Mouse (Mus musculus) CH12.LX (cell line): ENCODE measurements around the gene Ccdc63. TPM values are rescaled to one million over a fixed set of nuclear protein-coding genes. Genes with fewer than 3 reads are reported as not detected.
A peak's percentile ranks its signal among the peaks of the same experiment; 100 is the strongest.

Experiments
- DNase-seq: peaks from one replicate; pipeline ENCODE4 v3.0.0-alpha.2; 2013; ENCODE audit errors: extremely low read depth
- H3K27ac ChIP-seq: 2 replicates; pipeline ENCODE4 v1.5.1; 2012; ENCODE audit warnings: low read depth, mild to moderate bottlenecking, control low read depth, moderate library complexity; ENCODE audit not compliant: insufficient read depth
- H3K27me3 ChIP-seq: replicated peaks from 2 replicates; pipeline ENCODE3; 2012; ENCODE audit warnings: inconsistent platforms
- H3K36me3 ChIP-seq, 2 experiments: replicated peaks in 1 of 2; 2 replicates each; pipeline versions ENCODE3 to v1.6.1; 2012; ENCODE audit warnings: inconsistent platforms in 1 of 2, low read length in 1 of 2, mild to moderate bottlenecking in 1 of 2, mixed read lengths in 1 of 2, moderate library complexity in 1 of 2; ENCODE audit not compliant: control insufficient read depth in 1 of 2, insufficient read depth in 1 of 2
- H3K4me1 ChIP-seq, 2 experiments: 2 replicates each; pipeline ENCODE4 v1.6.1; 2012; ENCODE audit warnings: inconsistent platforms in 1 of 2, moderate library complexity in 1 of 2; ENCODE audit not compliant: insufficient read depth in 2 of 2, control insufficient read depth in 1 of 2
- H3K4me2 ChIP-seq: 2 replicates; pipeline ENCODE4 v1.6.1; 2012; ENCODE audit warnings: low read depth, mild to moderate bottlenecking, control low read depth; ENCODE audit not compliant: poor library complexity, insufficient read depth, severe bottlenecking
- H3K4me3 ChIP-seq, 3 experiments: fragments of 150-350 bp in 1 of 3; sonication (generic) in 1 of 3; replicated peaks in 1 of 3; 2 replicates each; pipeline versions ENCODE3 to v1.5.1; 2011 to 2012; ENCODE audit warnings: low read depth in 2 of 3, low read length in 2 of 3, mild to moderate bottlenecking in 2 of 3, moderate library complexity in 2 of 3, control low read depth in 1 of 3, improper control_type of control experiment in 1 of 3, inconsistent platforms in 1 of 3, mixed read lengths in 1 of 3; ENCODE audit not compliant: poor library complexity in 1 of 3
- H3K79me2 ChIP-seq: replicated peaks from 2 replicates; pipeline ENCODE4 v1.6.1; 2012; ENCODE audit warnings: mild to moderate bottlenecking, moderate library complexity; ENCODE audit not compliant: control insufficient read depth, poor library complexity, insufficient read depth, severe bottlenecking; ENCODE audit errors: extremely low read depth
- H3K9ac ChIP-seq: 2 replicates; pipeline ENCODE4 v1.6.1; 2012; ENCODE audit warnings: low read depth, mild to moderate bottlenecking, control low read depth, moderate library complexity; ENCODE audit not compliant: insufficient read depth
- H3K9me3 ChIP-seq: replicated peaks from 2 replicates; pipeline ENCODE3; 2012; ENCODE audit warnings: low read length, inconsistent platforms, mixed read lengths
- BHLHE40 ChIP-seq: IDR thresholded peaks from 2 replicates; pipeline ENCODE4 v1.6.1; 2011; ENCODE audit warnings: mild to moderate bottlenecking, low read depth, low read length, improper control_type of control experiment
- CHD2 ChIP-seq: IDR thresholded peaks from 2 replicates; pipeline ENCODE4 v1.6.1; 2011; ENCODE audit warnings: low read length, improper control_type of control experiment
- CTCF ChIP-seq, 2 experiments: IDR thresholded peaks in 1 of 2; conservative IDR thresholded peaks in 1 of 2; 2 replicates each; pipeline ENCODE4 v1.5.1; 2011 to 2012; ENCODE audit warnings: low read depth in 2 of 2, low read length in 2 of 2, improper control_type of control experiment in 1 of 2, inconsistent platforms in 1 of 2, mild to moderate bottlenecking in 1 of 2, moderate library complexity in 1 of 2
- E2F4 ChIP-seq: IDR thresholded peaks from 2 replicates; pipeline ENCODE4 v1.6.1; 2011; ENCODE audit warnings: low read depth, low read length, improper control_type of control experiment; ENCODE audit not compliant: insufficient replicate concordance
- ELF1 ChIP-seq: IDR thresholded peaks from 2 replicates; pipeline ENCODE4 v1.6.1; 2014; ENCODE audit warnings: low read depth, mild to moderate bottlenecking, inconsistent platforms, low read length, improper control_type of control experiment
- EP300 ChIP-seq: IDR thresholded peaks from 2 replicates; pipeline ENCODE4 v1.6.1; 2011; ENCODE audit warnings: low read length, improper control_type of control experiment
- ETS1 ChIP-seq: conservative IDR thresholded peaks from 2 replicates; pipeline ENCODE4 v1.6.1; 2012; ENCODE audit warnings: low read depth, mild to moderate bottlenecking, inconsistent platforms, low read length, improper control_type of control experiment, moderate library complexity
- GABPA ChIP-seq: IDR thresholded peaks from 2 replicates; pipeline ENCODE4 v1.6.1; 2012; ENCODE audit warnings: low read depth, low read length, improper control_type of control experiment, inconsistent platforms; ENCODE audit not compliant: insufficient replicate concordance
- HCFC1 ChIP-seq: IDR thresholded peaks from 2 replicates; pipeline ENCODE4 v1.6.1; 2012; ENCODE audit warnings: low read depth, mild to moderate bottlenecking, inconsistent platforms, low read length, improper control_type of control experiment
- JUN ChIP-seq: IDR thresholded peaks from 2 replicates; pipeline ENCODE4 v1.6.1; 2011; ENCODE audit warnings: low read depth, mild to moderate bottlenecking, low read length, improper control_type of control experiment, moderate library complexity; ENCODE audit not compliant: insufficient read depth
- JUND ChIP-seq: conservative IDR thresholded peaks from 2 replicates; pipeline ENCODE4 v1.6.1; 2011; ENCODE audit warnings: low read depth, low read length, improper control_type of control experiment
- MAFK ChIP-seq: IDR thresholded peaks from 2 replicates; pipeline ENCODE4 v1.6.1; 2011; ENCODE audit warnings: low read length, improper control_type of control experiment; ENCODE audit not compliant: insufficient replicate concordance
- MAX ChIP-seq: IDR thresholded peaks from 2 replicates; pipeline ENCODE4 v1.6.1; 2011; ENCODE audit warnings: low read length, improper control_type of control experiment
- MAZ ChIP-seq: IDR thresholded peaks from 2 replicates; pipeline ENCODE4 v1.6.1; 2012; ENCODE audit warnings: low read depth, mild to moderate bottlenecking, inconsistent platforms, low read length, improper control_type of control experiment, moderate library complexity
- MEF2A ChIP-seq: IDR thresholded peaks from 2 replicates; pipeline ENCODE4 v1.6.1; 2014; ENCODE audit warnings: low read depth, mild to moderate bottlenecking, inconsistent platforms, low read length, improper control_type of control experiment, borderline replicate concordance
- MXI1 ChIP-seq: IDR thresholded peaks from 2 replicates; pipeline ENCODE4 v1.6.1; 2011; ENCODE audit warnings: mild to moderate bottlenecking, low read depth, low read length, improper control_type of control experiment
- MYC ChIP-seq: IDR thresholded peaks from 2 replicates; pipeline ENCODE4 v1.6.1; 2011; ENCODE audit warnings: low read depth, mild to moderate bottlenecking, improper control_type of control experiment, low read length
- NELFE ChIP-seq: IDR thresholded peaks from 2 replicates; pipeline ENCODE4 v1.6.1; 2011; ENCODE audit warnings: low read depth, low read length, improper control_type of control experiment
- NRF1 ChIP-seq: IDR thresholded peaks from 2 replicates; pipeline ENCODE4 v1.6.1; 2014; ENCODE audit warnings: low read depth, mild to moderate bottlenecking, inconsistent platforms, low read length, improper control_type of control experiment, moderate library complexity
- POLR2A ChIP-seq: IDR thresholded peaks from 2 replicates; pipeline ENCODE4 v1.6.1; 2011; ENCODE audit warnings: low read depth, mild to moderate bottlenecking, improper control_type of control experiment, low read length
- POLR2AphosphoS2 ChIP-seq: IDR thresholded peaks from 2 replicates; pipeline ENCODE4 v1.6.1; 2011; ENCODE audit warnings: low read depth, low read length, improper control_type of control experiment
- RAD21 ChIP-seq: IDR thresholded peaks from 2 replicates; pipeline ENCODE4 v1.6.1; 2011; ENCODE audit warnings: low read depth, mild to moderate bottlenecking, low read length, improper control_type of control experiment, moderate library complexity
- RCOR1 ChIP-seq: conservative IDR thresholded peaks from 2 replicates; pipeline ENCODE4 v1.6.1; 2012; ENCODE audit warnings: low read depth, mild to moderate bottlenecking, inconsistent platforms, low read length, improper control_type of control experiment
- SIN3A ChIP-seq: IDR thresholded peaks from 2 replicates; pipeline ENCODE4 v1.6.1; 2012; ENCODE audit warnings: low read length, improper control_type of control experiment, inconsistent platforms
- SMC3 ChIP-seq: IDR thresholded peaks from 2 replicates; pipeline ENCODE4 v1.6.1; 2011; ENCODE audit warnings: low read depth, low read length, improper control_type of control experiment
- TBP ChIP-seq: conservative IDR thresholded peaks from 2 replicates; pipeline ENCODE4 v1.6.1; 2011; ENCODE audit warnings: low read depth, low read length, improper control_type of control experiment
- TCF12 ChIP-seq: IDR thresholded peaks from 2 replicates; pipeline ENCODE4 v1.6.1; 2014; ENCODE audit warnings: low read depth, mild to moderate bottlenecking, inconsistent platforms, low read length, improper control_type of control experiment
- UBTF ChIP-seq: IDR thresholded peaks from 2 replicates; pipeline ENCODE4 v1.6.1; 2012; ENCODE audit warnings: low read depth, mild to moderate bottlenecking, inconsistent platforms, low read length, improper control_type of control experiment, moderate library complexity
- USF1 ChIP-seq: IDR thresholded peaks from 2 replicates; pipeline ENCODE4 v1.6.1; 2014; ENCODE audit warnings: low read depth, mild to moderate bottlenecking, inconsistent platforms, low read length, improper control_type of control experiment
- USF2 ChIP-seq: conservative IDR thresholded peaks from 2 replicates; pipeline ENCODE4 v1.6.1; 2011; ENCODE audit warnings: low read depth, low read length, improper control_type of control experiment
- ZC3H11A ChIP-seq: IDR thresholded peaks from 2 replicates; pipeline ENCODE4 v1.6.1; 2012; ENCODE audit warnings: low read depth, mild to moderate bottlenecking, inconsistent platforms, low read length, improper control_type of control experiment
- ZNF384 ChIP-seq: IDR thresholded peaks from 2 replicates; pipeline ENCODE4 v1.6.1; 2012; ENCODE audit warnings: low read depth, low read length, improper control_type of control experiment, inconsistent platforms
- dilution Hi-C: fragments of 300-500 bp; cut with MboI; formaldehyde crosslinking; loops from 2 replicates; pipeline ENCODE4 v1.14.3; 2020; ENCODE audit warnings: low sequenced_read_pairs; ENCODE audit not compliant: extremely low pct_unique_long_range_greater_than_20kb, extremely low pct_ligation_motif_present
- in situ Hi-C: fragments of 300-500 bp; cut with MboI; formaldehyde crosslinking; loops from 3 replicates; pipeline ENCODE4 v1.14.3; 2019; ENCODE audit warnings: low sequenced_read_pairs, low pct_ligation_motif_present, low pct_unique_long_range_greater_than_20kb, mixed read lengths
- polyA plus RNA-seq: library from polyadenylated mRNA; unstranded; fragments of >175 nt; gene quantifications from 2 replicates; pipeline ENCODE4 v1.2.1, GENCODE M21; 2012; ENCODE audit warnings: low read depth; ENCODE audit not compliant: insufficient read length
- total RNA-seq, 2 experiments: library from RNA; depleted of rRNA; stranded (reverse); fragments of 300-350 nt in 1 of 2; fragments of >200 nt in 1 of 2; gene quantifications; 2 replicates each; pipeline ENCODE4 v1.2.3; 2012 to 2014

Ccdc63 gene
- total and polyA plus RNA-seq, 3 experiments: 0.39 to 0.70 (median 0.47) TPM

DNA sequence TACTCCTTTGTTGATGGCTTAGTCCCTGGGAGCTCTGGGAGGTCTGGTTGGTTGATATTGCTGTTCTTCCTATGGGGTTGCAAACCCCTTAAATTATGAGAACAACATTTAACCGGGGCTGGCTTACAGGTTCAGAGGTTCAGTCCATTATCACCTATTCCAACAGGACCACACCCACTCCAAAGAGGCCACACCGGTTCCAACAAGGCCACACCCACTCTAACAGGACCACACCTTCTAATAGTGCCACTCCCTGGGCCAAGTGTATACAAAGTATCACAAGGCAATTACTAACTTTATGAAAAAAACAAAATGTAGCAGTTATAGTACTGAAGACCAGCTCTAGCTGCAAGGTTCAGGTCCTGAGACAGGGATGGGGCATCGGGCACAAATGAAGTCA is 56.2 kb downstream of the Ccdc63 start:
- Histone ChIP-seq H3K4me2 (no peak overlapping the region), H3K27ac (no peak overlapping the region), H3K79me2 (no peaks in the 10 kb centered on the region), H3K4me1 (peaks cover 5 to 6% of the 10 kb centered on the region in 2 experiments; a peak in 2 of 4 replicates), H3K9ac (no peak overlapping the region), H3K27me3 (peaks cover 32% of the 10 kb centered on the region), H3K36me3 (no peaks in the 10 kb centered on the region), H3K9me3 (peaks cover 10% of the 10 kb centered on the region), H3K4me3 (no peak overlapping the region)
- in situ Hi-C loops: no loop called here
- dilution Hi-C loops: no loop called here
- TF ChIP-seq USF2: no peak
- no peak for TF ChIP-seq CTCF (conservative IDR thresholded peaks at IDR 0.05 in 1 of 2, IDR thresholded peaks at IDR 0.05 in 1 of 2; ENCODE audit: low read depth in 2 of 2, low read length in 2 of 2)
- no peak for TF ChIP-seq CHD2
- TF ChIP-seq JUN: no peak
- TF ChIP-seq POLR2AphosphoS2: no peak
- TF ChIP-seq JUND: no peak
- no peak for TF ChIP-seq ETS1
- no peak for TF ChIP-seq SIN3A
- no peak for TF ChIP-seq E2F4
- TF ChIP-seq ELF1: no peak
- no peak for TF ChIP-seq USF1
- no peak for TF ChIP-seq MXI1
- TF ChIP-seq MEF2A: no peak
- TF ChIP-seq TCF12: no peak
- no peak for TF ChIP-seq NELFE
- TF ChIP-seq UBTF: no peak
- TF ChIP-seq SMC3: no peak
- no peak for DNase-seq

DNA sequence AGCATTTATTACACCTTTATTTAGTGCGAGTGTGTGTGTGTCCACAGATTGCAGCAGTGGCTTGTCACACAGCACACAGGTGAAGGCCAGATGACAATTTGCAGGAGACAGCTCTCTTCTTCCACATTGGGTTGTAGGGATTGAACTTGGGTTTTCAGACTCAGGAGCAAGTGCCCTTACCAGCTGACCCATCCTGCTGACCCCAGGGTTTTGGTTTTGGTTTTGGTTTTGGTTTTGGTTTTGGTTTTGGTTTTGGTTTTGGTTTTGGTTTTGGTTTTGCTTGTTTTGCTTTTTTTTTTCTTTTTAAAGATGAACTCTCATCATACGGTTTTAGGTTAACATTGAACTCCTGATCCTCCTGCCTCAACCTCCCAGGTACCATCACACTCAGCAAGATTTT is 57.3 kb downstream of the Ccdc63 start:
- in situ Hi-C loops (no loop called here), dilution Hi-C loops (no loop called here)
- Histone ChIP-seq H3K36me3 (no peaks in the 10 kb centered on the region), H3K4me3 (no peak overlapping the region), H3K27ac (no peak overlapping the region), H3K27me3 (peaks cover 29% of the 10 kb centered on the region), H3K4me1 (peaks cover 7 to 8% of the 10 kb centered on the region in 2 experiments), H3K9me3 (peaks cover 21% of the 10 kb centered on the region), H3K4me2 (peak overlapping the region; percentile 30; the same call in 1 of the 2 replicates), H3K9ac (no peak overlapping the region), H3K79me2 (no peaks in the 10 kb centered on the region)
- DNase-seq: no peak
- TF ChIP-seq EP300: no peak
- TF ChIP-seq GABPA: no peak
- no peak for TF ChIP-seq CTCF (conservative IDR thresholded peaks at IDR 0.05 in 1 of 2, IDR thresholded peaks at IDR 0.05 in 1 of 2; ENCODE audit: low read depth in 2 of 2, low read length in 2 of 2)
- 0 out of 2 replicates have a peak, but pooled peaks have one; percentile 60 for TF ChIP-seq MAFK
- no peak for TF ChIP-seq BHLHE40
- TF ChIP-seq HCFC1: no peak
- TF ChIP-seq ZC3H11A: no peak
- no peak for TF ChIP-seq USF2
- no peak for TF ChIP-seq JUN
- TF ChIP-seq MAX: no peak
- peak; percentile 83 for TF ChIP-seq ZNF384
- peak; percentile 98 for TF ChIP-seq ETS1
- no peak for TF ChIP-seq TBP
- TF ChIP-seq TCF12: no peak
- TF ChIP-seq RAD21: no peak
- TF ChIP-seq ELF1: no peak
- TF ChIP-seq MYC: no peak
- TF ChIP-seq MXI1: no peak
- TF ChIP-seq POLR2A: no peak
- TF ChIP-seq MEF2A: no peak
- TF ChIP-seq SMC3: no peak
- no peak for TF ChIP-seq RCOR1
- TF ChIP-seq POLR2AphosphoS2: no peak
- TF ChIP-seq MAZ: no peak
- no peak for TF ChIP-seq CHD2
- TF ChIP-seq UBTF: no peak
- TF ChIP-seq NRF1: no peak
